Mouse (Mus musculus): ENCODE data around the gene Tmeff1. TPM values are rescaled to one million over a fixed set of nuclear protein-coding genes. Genes with fewer than 3 reads are reported as not detected.

Tmeff1 gene
- polyA plus RNA-seq, 1 experiment from 2014 or later, result 8.4 TPM

DNA sequence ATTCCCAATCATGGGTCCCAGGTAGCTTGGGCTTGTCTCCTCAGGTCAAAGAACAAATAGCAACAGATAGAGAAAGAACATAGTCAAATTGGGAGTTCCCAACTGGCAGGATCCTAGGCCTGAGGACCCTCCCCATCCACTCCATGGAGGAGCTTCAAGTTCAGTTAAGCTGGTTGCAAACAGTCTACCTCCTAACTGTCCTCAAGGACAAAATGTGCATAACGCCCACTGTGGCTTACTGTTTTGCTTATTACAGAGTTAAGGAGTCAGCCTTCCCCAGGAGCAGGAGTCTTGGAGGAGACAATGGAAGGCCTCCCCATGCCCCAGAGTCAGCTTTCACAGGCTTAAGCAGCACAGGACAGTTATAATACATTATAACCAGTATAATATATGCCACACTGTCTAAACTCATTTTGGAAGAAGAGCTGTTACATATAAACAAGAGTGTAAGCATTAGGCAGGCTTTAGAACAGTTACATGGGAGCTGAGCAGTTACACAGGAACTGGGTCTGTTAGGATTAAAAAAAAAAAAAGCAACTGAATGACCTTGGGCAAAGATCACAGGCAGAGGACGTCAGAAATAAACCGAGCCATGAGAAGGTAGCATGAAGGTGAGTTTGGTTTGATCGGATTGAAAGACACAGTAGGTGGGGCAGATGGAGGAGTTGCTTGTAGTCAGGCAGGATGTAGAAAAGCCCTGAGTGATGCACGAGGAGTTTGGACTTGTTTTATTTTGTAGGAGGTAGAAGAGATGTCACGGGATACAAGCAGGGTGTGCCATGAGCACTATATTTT lies 41.7 kb upstream of the Tmeff1 start:
- Histone ChIP-seq H3K4me1 (ENCODE audit: control insufficient read depth, insufficient read depth, low read length) (peaks cover 52% of the 10 kb centered on the region), H3K4me3 (ENCODE audit: low read length) (no peak overlapping the region), H3K4me2 (ENCODE audit: low read depth, low read length) (no peak overlapping the region), H3K9me3 (replicated peaks; ENCODE audit: control insufficient read depth, low read length) (no peaks in the 10 kb centered on the region), H3K27ac (ENCODE audit: low read length) (no peak overlapping the region), H3K27me3 (ENCODE audit: control insufficient read depth, insufficient read depth, low read length) (no peaks in the 10 kb centered on the region), H3K36me3 (ENCODE audit: control insufficient read depth, insufficient read depth) (no peaks in the 10 kb centered on the region), H3K9ac (ENCODE audit: low read length) (no peak overlapping the region)
- WGBS, result 60% methylated on average over 6 of the region's 6 CpGs
- no peak for ATAC-seq (replicated peaks; ENCODE audit: extremely low read depth, insufficient read depth, low FRiP score)

- Histone ChIP-seq H3K4me1 (ENCODE audit: control insufficient read depth, insufficient read depth, low read length) (peaks cover 55% of the 10 kb centered on the region), H3K36me3 (ENCODE audit: control insufficient read depth, insufficient read depth) (no peaks in the 10 kb centered on the region), H3K27me3 (ENCODE audit: control insufficient read depth, insufficient read depth, low read length) (no peaks in the 10 kb centered on the region), H3K27ac (ENCODE audit: low read length) (no peak overlapping the region), H3K9me3 (replicated peaks; ENCODE audit: control insufficient read depth, low read length) (no peaks in the 10 kb centered on the region), H3K4me3 (ENCODE audit: low read length) (no peak overlapping the region), H3K4me2 (ENCODE audit: low read depth, low read length) (no peak overlapping the region), H3K9ac (ENCODE audit: low read length) (no peak overlapping the region)
- WGBS, result 71% methylated on average over 8 of the region's 8 CpGs
- no peak for ATAC-seq (replicated peaks; ENCODE audit: extremely low read depth, insufficient read depth, low FRiP score)
Observed at GRCm38 (mm10) chr4:48544141-48544540, 40.8 kb upstream of the Tmeff1 start.

GRCm38 (mm10) chr4:48545966-48546365 lies 39.0 kb upstream of the Tmeff1 start:
- Histone ChIP-seq H3K27me3 (ENCODE audit: control insufficient read depth, insufficient read depth, low read length) (no peaks in the 10 kb centered on the region), H3K27ac (ENCODE audit: low read length) (no peak overlapping the region), H3K4me3 (ENCODE audit: low read length) (no peak overlapping the region), H3K9ac (ENCODE audit: low read length) (no peak overlapping the region), H3K4me2 (ENCODE audit: low read depth, low read length) (no peak overlapping the region), H3K9me3 (replicated peaks; ENCODE audit: control insufficient read depth, low read length) (no peaks in the 10 kb centered on the region), H3K4me1 (ENCODE audit: control insufficient read depth, insufficient read depth, low read length) (peaks cover 55% of the 10 kb centered on the region), H3K36me3 (ENCODE audit: control insufficient read depth, insufficient read depth) (no peaks in the 10 kb centered on the region)
- WGBS, result 33% methylated on average over 12 of the region's 12 CpGs
- ATAC-seq (replicated peaks; ENCODE audit: extremely low read depth, insufficient read depth, low FRiP score), result no peak

- no peak overlapping the region for H3K4me3 ChIP-seq (ENCODE audit: low read length)
- H3K36me3 ChIP-seq (ENCODE audit: control insufficient read depth, insufficient read depth), result no peaks in the 10 kb centered on the region
- 74% methylated on average over 9 of the region's 9 CpGs for WGBS
- no peak overlapping the region for H3K9ac ChIP-seq (ENCODE audit: low read length)
- no peak overlapping the region for H3K4me2 ChIP-seq (ENCODE audit: low read depth, low read length)
- no peaks in the 10 kb centered on the region for H3K27me3 ChIP-seq (ENCODE audit: control insufficient read depth, insufficient read depth, low read length)
- H3K27ac ChIP-seq (ENCODE audit: low read length), result no peak overlapping the region
- no peaks in the 10 kb centered on the region for H3K9me3 ChIP-seq (replicated peaks; ENCODE audit: control insufficient read depth, low read length)
- peaks cover 50% of the 10 kb centered on the region for H3K4me1 ChIP-seq (ENCODE audit: control insufficient read depth, insufficient read depth, low read length)
- no peak for ATAC-seq (replicated peaks; ENCODE audit: extremely low read depth, insufficient read depth, low FRiP score)
Observed at GRCm38 (mm10) chr4:48546568-48547496, 38.1 kb upstream of the Tmeff1 start.

DNA sequence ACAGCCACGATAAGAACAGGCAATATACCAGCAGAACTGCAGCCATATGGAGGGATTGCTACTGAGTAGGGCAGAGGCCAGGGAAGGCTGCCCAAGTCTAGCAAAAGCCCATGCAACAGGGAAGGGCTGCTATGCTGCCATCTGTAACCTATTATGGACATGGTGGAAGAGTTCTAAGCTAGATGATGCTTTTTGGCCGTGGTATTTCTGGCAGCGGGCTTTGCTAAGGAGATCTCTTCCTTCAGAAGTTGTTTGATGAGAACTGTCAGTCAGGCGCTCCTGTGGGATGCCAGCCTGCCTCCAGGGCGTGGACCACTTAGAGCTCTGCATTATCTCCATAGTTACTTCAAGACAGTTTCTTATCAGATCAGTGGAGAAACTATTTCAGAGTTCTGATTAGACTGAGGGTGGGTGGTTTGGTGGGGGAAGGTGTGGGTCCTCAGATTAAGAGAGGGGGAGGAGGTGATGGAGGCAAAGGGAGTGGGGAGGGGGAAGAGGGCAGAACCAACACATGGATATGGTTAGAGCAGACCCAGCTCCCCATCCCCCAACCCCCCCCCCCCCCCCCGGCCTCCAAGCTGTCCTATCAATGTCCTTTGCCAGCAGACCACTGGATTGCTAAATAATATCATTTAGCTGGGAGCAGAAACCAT lies 36.5 kb upstream of the Tmeff1 start:
- peaks cover 34% of the 10 kb centered on the region for H3K4me1 ChIP-seq (ENCODE audit: control insufficient read depth, insufficient read depth, low read length)
- peaks cover 6% of the 10 kb centered on the region; the same call in 1 of the 2 replicates for H3K36me3 ChIP-seq (ENCODE audit: control insufficient read depth, insufficient read depth)
- H3K4me2 ChIP-seq (ENCODE audit: low read depth, low read length), result no peak overlapping the region
- H3K9ac ChIP-seq (ENCODE audit: low read length), result no peak overlapping the region
- no peak for ATAC-seq (replicated peaks; ENCODE audit: extremely low read depth, insufficient read depth, low FRiP score)
- H3K27ac ChIP-seq (ENCODE audit: low read length), result no peak overlapping the region
- H3K9me3 ChIP-seq (replicated peaks; ENCODE audit: control insufficient read depth, low read length), result no peaks in the 10 kb centered on the region
- 32% methylated on average over 6 of the region's 6 CpGs for WGBS
- no peaks in the 10 kb centered on the region for H3K27me3 ChIP-seq (ENCODE audit: control insufficient read depth, insufficient read depth, low read length)
- no peak overlapping the region for H3K4me3 ChIP-seq (ENCODE audit: low read length)

GRCm38 (mm10) chr4:48549661-48550060 lies 35.3 kb upstream of the Tmeff1 start:
- WGBS, result 56% methylated on average over 5 of the region's 5 CpGs
- H3K4me3 ChIP-seq (ENCODE audit: low read length), result no peak overlapping the region
- H3K36me3 ChIP-seq (ENCODE audit: control insufficient read depth, insufficient read depth), result peaks cover 6% of the 10 kb centered on the region; the same call in 1 of the 2 replicates
- no peak overlapping the region for H3K4me2 ChIP-seq (ENCODE audit: low read depth, low read length)
- H3K9me3 ChIP-seq (replicated peaks; ENCODE audit: control insufficient read depth, low read length), result no peaks in the 10 kb centered on the region
- no peaks in the 10 kb centered on the region for H3K27me3 ChIP-seq (ENCODE audit: control insufficient read depth, insufficient read depth, low read length)
- no peak for ATAC-seq (replicated peaks; ENCODE audit: extremely low read depth, insufficient read depth, low FRiP score)
- no peak overlapping the region for H3K27ac ChIP-seq (ENCODE audit: low read length)
- H3K4me1 ChIP-seq (ENCODE audit: control insufficient read depth, insufficient read depth, low read length), result peaks cover 24% of the 10 kb centered on the region
- H3K9ac ChIP-seq (ENCODE audit: low read length), result no peak overlapping the region

DNA sequence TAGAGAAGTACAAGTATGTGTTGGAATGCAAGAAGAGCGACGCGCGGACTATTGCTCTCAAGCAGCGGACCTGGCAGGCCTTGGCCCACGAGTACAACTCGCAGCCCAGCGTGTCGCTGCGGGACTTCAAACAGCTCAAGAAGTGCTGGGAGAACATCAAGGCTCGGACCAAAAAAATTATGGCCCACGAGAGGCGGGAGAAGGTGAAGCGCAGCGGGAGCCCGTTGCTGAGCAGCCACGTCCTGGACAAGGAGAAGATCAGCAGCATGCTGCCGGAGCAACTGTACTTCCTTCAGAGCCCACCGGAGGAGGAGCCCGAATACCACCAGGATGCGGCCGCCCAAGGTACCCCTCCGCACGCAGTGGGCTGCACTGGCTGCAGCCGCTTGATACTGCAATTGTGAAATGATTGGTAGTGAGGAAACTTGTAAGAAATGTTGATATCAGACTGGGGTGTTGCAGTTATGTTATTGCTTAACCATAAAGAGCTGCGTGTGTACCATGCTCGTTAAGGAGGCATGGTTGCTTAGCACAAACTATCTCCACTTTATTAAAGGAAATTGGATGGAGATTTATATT lies 32.4 kb upstream of the Tmeff1 start:
- Histone ChIP-seq H3K9me3 (replicated peaks; ENCODE audit: control insufficient read depth, low read length) (no peaks in the 10 kb centered on the region), H3K27me3 (ENCODE audit: control insufficient read depth, insufficient read depth, low read length) (no peaks in the 10 kb centered on the region), H3K4me2 (ENCODE audit: low read depth, low read length) (no peak overlapping the region), H3K27ac (ENCODE audit: low read length) (no peak overlapping the region), H3K9ac (ENCODE audit: low read length) (no peak overlapping the region), H3K36me3 (ENCODE audit: control insufficient read depth, insufficient read depth) (peaks cover 12% of the 10 kb centered on the region; the same call in 1 of the 2 replicates), H3K4me3 (ENCODE audit: low read length) (no peak overlapping the region), H3K4me1 (ENCODE audit: control insufficient read depth, insufficient read depth, low read length) (0 out of 2 replicates have a peak, but pooled peaks cover 4% of the 10 kb centered on the region)
- WGBS, result 91% methylated on average over 27 of the region's 27 CpGs
- ATAC-seq (replicated peaks; ENCODE audit: extremely low read depth, insufficient read depth, low FRiP score), result no peak

DNA sequence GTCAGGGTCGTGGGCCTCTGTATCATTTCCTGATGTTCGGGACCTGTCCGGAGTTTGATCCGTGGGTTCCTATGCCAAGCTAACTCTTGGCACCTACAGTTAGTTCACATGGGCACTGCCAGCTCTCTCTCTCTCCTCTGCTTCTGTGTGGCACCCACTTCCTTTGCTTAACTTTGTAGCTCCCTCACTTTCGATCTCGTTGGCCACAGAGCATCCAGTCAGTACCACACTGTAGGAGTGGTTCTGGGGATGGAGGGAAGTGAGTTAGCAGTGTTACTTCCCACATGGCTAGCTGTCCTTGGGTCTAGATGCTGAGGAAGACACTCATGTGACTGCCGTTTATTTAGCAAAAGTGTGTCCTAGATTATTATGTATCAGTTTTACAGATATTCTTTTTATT lies 30.8 kb upstream of the Tmeff1 start:
- Histone ChIP-seq H3K27ac (ENCODE audit: low read length) (no peak overlapping the region), H3K4me2 (ENCODE audit: low read depth, low read length) (no peak overlapping the region), H3K36me3 (ENCODE audit: control insufficient read depth, insufficient read depth) (peaks cover 16% of the 10 kb centered on the region), H3K27me3 (ENCODE audit: control insufficient read depth, insufficient read depth, low read length) (no peaks in the 10 kb centered on the region), H3K9ac (ENCODE audit: low read length) (no peak overlapping the region), H3K4me1 (ENCODE audit: control insufficient read depth, insufficient read depth, low read length) (no peaks in the 10 kb centered on the region), H3K9me3 (replicated peaks; ENCODE audit: control insufficient read depth, low read length) (no peaks in the 10 kb centered on the region), H3K4me3 (ENCODE audit: low read length) (no peak overlapping the region)
- 78% methylated on average over 7 of the region's 7 CpGs for WGBS
- ATAC-seq (replicated peaks; ENCODE audit: extremely low read depth, insufficient read depth, low FRiP score), result no peak

Measured in heart, embryonic 16.5 days (tissue).